Mouse (Mus musculus): ENCODE results near the gene 2410004B18Rik.

GRCm38 (mm10) chr3:145987970-145988683, 50.3 kb downstream of the 2410004B18Rik start:
- TF ChIP-seq CTCF (IDR thresholded peaks at IDR 0.05; ENCODE audit: insufficient read depth, low read depth, low read length) (no peak), POLR2A (IDR thresholded peaks at IDR 0.05; ENCODE audit: insufficient read depth, low read depth, low read length) (0 out of 2 replicates have a peak, but pooled peaks have one; percentile 33)
